Mouse (Mus musculus) retina, embryonic 14.5 days (tissue): ENCODE measurements around the gene Gm17689.

Experiments
- DNase-seq: peaks from one replicate; pipeline ENCODE4 v3.0.0-alpha.2; 2015; ENCODE audit warnings: low spot score

Gene Gm17689

DNA sequence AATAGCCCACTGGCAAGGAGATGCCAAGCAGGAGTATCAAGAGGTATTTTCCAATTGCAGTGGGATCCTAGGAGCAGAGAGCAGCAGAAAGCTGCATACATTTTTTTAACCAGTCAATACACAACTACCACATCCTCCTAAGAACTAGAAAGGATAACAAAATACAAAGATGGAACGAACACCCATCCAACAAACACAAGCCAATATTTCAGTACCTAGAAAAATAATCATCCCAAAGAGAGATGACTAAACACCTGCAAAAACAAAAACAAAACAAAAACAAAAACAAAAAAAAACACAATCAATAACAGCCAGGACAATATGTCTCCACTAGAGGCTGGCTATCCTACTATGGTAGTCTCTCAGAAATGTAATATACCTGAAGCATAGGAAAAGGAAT, at the start of gene Gm17689:
TSS of gene Gm17689 (minus strand) at position 101 of the 400 bp plus-strand sequence.
- no peak for DNase-seq

DNA sequence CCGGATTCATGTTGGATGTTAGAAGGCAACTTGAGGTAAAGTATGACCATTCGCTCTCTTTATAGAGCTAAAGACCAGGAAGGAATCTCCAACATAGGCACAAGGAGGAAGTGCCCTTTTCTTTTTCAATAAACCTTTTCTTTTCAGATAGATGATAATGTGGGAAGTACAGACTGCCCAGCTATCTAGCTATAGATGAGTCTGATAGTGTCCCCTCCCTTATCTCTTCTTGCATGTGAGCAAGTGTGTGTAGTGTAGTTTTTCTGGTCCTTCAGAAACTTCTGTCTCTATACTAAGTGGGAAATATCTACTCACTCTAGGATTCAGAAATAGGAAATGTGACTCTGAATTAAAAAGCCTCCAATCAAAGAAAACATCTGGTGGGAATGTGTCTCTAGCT, 40.6 kb downstream of the Gm17689 start, which contains the start of gene Gm5615:
TSS of gene Gm5615 (minus strand) at position 101 of the 400 bp plus-strand sequence.
- no peak for DNase-seq
